Mouse (Mus musculus): Measurements from ENCODE around the gene Crocc2.
A peak's percentile ranks its signal among the peaks of the same experiment; 100 is the strongest.

The Crocc2 gene

GRCm38 (mm10) chr1:93216839-93217497 is 48.4 kb downstream of the Crocc2 start:
- DNase-seq (ENCODE audit: low read depth, low spot score): no peak

- DNase-seq (ENCODE audit: low read depth, low spot score): peak; percentile 33
Observed at GRCm38 (mm10) chr1:93217530-93217929, 49.0 kb downstream of the Crocc2 start.

GRCm38 (mm10) chr1:93220776-93221175 is 52.3 kb downstream of the Crocc2 start:
- no peak for DNase-seq (ENCODE audit: low read depth, low spot score)

GRCm38 (mm10) chr1:93223972-93224371 is 55.4 kb downstream of the Crocc2 start:
- DNase-seq (ENCODE audit: low read depth, low spot score): peak; percentile 89

GRCm38 (mm10) chr1:93225226-93225625 is 56.7 kb downstream of the Crocc2 start:
- DNase-seq (ENCODE audit: low read depth, low spot score): no peak

- no peak for DNase-seq (ENCODE audit: low read depth, low spot score)
Observed at GRCm38 (mm10) chr1:93225731-93226520, 57.4 kb downstream of the Crocc2 start.

- peak; percentile 54 for DNase-seq (ENCODE audit: low read depth, low spot score)
Observed at GRCm38 (mm10) chr1:93227303-93227975, 58.9 kb downstream of the Crocc2 start.

GRCm38 (mm10) chr1:93227976-93228365 is 59.4 kb downstream of the Crocc2 start:
- DNase-seq (ENCODE audit: low read depth, low spot score): peak; percentile 52

- DNase-seq (ENCODE audit: low read depth, low spot score): no peak
Observed at GRCm38 (mm10) chr1:93229221-93229620, 60.7 kb downstream of the Crocc2 start.

GRCm38 (mm10) chr1:93229626-93230025 is 61.1 kb downstream of the Crocc2 start:
- no peak for DNase-seq (ENCODE audit: low read depth, low spot score)

- peak; percentile 94 for DNase-seq (ENCODE audit: low read depth, low spot score)
Observed at GRCm38 (mm10) chr1:93235576-93236544, 67.3 kb downstream of the Crocc2 start, which contains the start of gene Sned1. Sned1 (plus strand) TSS chr1:93235841.

- peak; percentile 68 for DNase-seq (ENCODE audit: low read depth, low spot score)
Observed at GRCm38 (mm10) chr1:93236545-93236924, 68.0 kb downstream of the Crocc2 start.

- peak; percentile 43 for DNase-seq (ENCODE audit: low read depth, low spot score)
Observed at GRCm38 (mm10) chr1:93237676-93238075, 69.2 kb downstream of the Crocc2 start.

- peak; percentile 64 for DNase-seq (ENCODE audit: low read depth, low spot score)
Observed at GRCm38 (mm10) chr1:93238201-93238600, 69.7 kb downstream of the Crocc2 start.

- no peak for DNase-seq (ENCODE audit: low read depth, low spot score)
Observed at GRCm38 (mm10) chr1:93245936-93246335, 77.4 kb downstream of the Crocc2 start.

- no peak for DNase-seq (ENCODE audit: low read depth, low spot score)
Observed at GRCm38 (mm10) chr1:93252586-93252985, 84.1 kb downstream of the Crocc2 start.

GRCm38 (mm10) chr1:93255761-93256160 is 87.2 kb downstream of the Crocc2 start:
- no peak for DNase-seq (ENCODE audit: low read depth, low spot score)

- no peak for DNase-seq (ENCODE audit: low read depth, low spot score)
Observed at GRCm38 (mm10) chr1:93257560-93257959, 89.0 kb downstream of the Crocc2 start.

GRCm38 (mm10) chr1:93267207-93267606 is 98.7 kb downstream of the Crocc2 start:
- DNase-seq (ENCODE audit: low read depth, low spot score): no peak

- DNase-seq (ENCODE audit: low read depth, low spot score): no peak
Observed at GRCm38 (mm10) chr1:93268246-93268645, 99.7 kb downstream of the Crocc2 start.

Measured in ZHBTc4 (cell line).